Mouse (Mus musculus) limb, embryonic 14.5 days (tissue): ENCODE measurements at regions not wholly inside any gene's neighbourhood (a gene's known extent, or its start where the extent isn't known, plus 50 kb on each side); places are given as distances from the start of the nearest gene placed in this dataset.

Source experiments
- ATAC-seq: fragments of 200-750 bp; cut with Nextera tagmentation; 2 replicates; pipeline ENCODE4 v1.8.0; 2017; ENCODE audit warnings: low read depth, moderate number of reproducible peaks, moderate TSS enrichment; ENCODE audit not compliant: low FRiP score
- DNase-seq: peaks from one replicate; pipeline ENCODE4 v3.0.0-alpha.2; 2015; ENCODE audit warnings: low spot score
- H3K27ac ChIP-seq: fragments of 300-500 bp; sonication (generic); replicated peaks from 2 replicates; pipeline ENCODE4 v1.5.1; 2014; ENCODE audit warnings: low read depth, mild to moderate bottlenecking, low read length, moderate library complexity, mixed read lengths
- H3K27me3 ChIP-seq: fragments of 300-500 bp; sonication (generic); 2 replicates; pipeline ENCODE4 v1.6.1; 2014; ENCODE audit warnings: low read length, mixed read lengths; ENCODE audit not compliant: control insufficient read depth, insufficient read depth
- H3K36me3 ChIP-seq: fragments of 300-500 bp; sonication (generic); 2 replicates; pipeline ENCODE4 v1.6.1; 2014; ENCODE audit warnings: mild to moderate bottlenecking, low read length, moderate library complexity, mixed read lengths; ENCODE audit not compliant: control insufficient read depth, insufficient read depth
- H3K4me1 ChIP-seq: fragments of 300-500 bp; sonication (generic); 2 replicates; pipeline ENCODE4 v1.6.1; 2014; ENCODE audit warnings: antibody characterized with exemption, low read length, mixed read lengths; ENCODE audit not compliant: control insufficient read depth, insufficient read depth
- H3K4me2 ChIP-seq: fragments of 300-500 bp; sonication (generic); replicated peaks from 2 replicates; pipeline ENCODE4 v1.6.1; 2014; ENCODE audit warnings: low read depth, mild to moderate bottlenecking, low read length, moderate library complexity; ENCODE audit not compliant: severe bottlenecking
- H3K4me3 ChIP-seq: fragments of 300-500 bp; sonication (generic); replicated peaks from 2 replicates; pipeline ENCODE4 v1.5.1; 2014; ENCODE audit warnings: low read length
- H3K9ac ChIP-seq: fragments of 300-500 bp; sonication (generic); 2 replicates; pipeline ENCODE4 v1.6.1; 2014; ENCODE audit warnings: mild to moderate bottlenecking, low read depth, low read length, moderate library complexity; ENCODE audit not compliant: severe bottlenecking
- H3K9me3 ChIP-seq: fragments of 300-500 bp; sonication (generic); 2 replicates; pipeline ENCODE4 v1.6.1; 2016; ENCODE audit warnings: low read length; ENCODE audit not compliant: control insufficient read depth
- POLR2A ChIP-seq: fragments of 200-500 bp; IDR thresholded peaks from 2 replicates; pipeline ENCODE4 v1.8.0; 2012; ENCODE audit warnings: inconsistent platforms, mild to moderate bottlenecking, moderate library complexity, borderline replicate concordance; ENCODE audit not compliant: insufficient read depth, insufficient read length; ENCODE audit errors: extremely low read depth
- WGBS: fragments of 180-500 bp; shearing (Covaris S2); extraction: QIAGEN DNeasy Blood & Tissue Kit; methylation state at CpG from one replicate; pipeline ENCODE4 v1.1.7; 2014; 5-methylcytosine and 5-hydroxymethylcytosine counted together

- DNase-seq (no peak), ATAC-seq (no peak)
- no peak overlapping the region for H3K4me2 ChIP-seq
- no peaks in the 10 kb centered on the region for H3K9me3 ChIP-seq
- no peaks in the 10 kb centered on the region for H3K27me3 ChIP-seq
- H3K9ac ChIP-seq, result no peak overlapping the region
- no peaks in the 10 kb centered on the region for H3K36me3 ChIP-seq
- WGBS, result 64% methylated on average over 5 of the region's 5 CpGs
- H3K4me1 ChIP-seq, result no peaks in the 10 kb centered on the region
- H3K4me3 ChIP-seq, result no peak overlapping the region
- H3K27ac ChIP-seq, result no peak overlapping the region
- TF ChIP-seq POLR2A, result no peak
Measured at GRCm38 (mm10) chr8:44735801-44736200, 199.4 kb upstream of the Fat1 start.

- no peak for DNase-seq
- Histone ChIP-seq H3K27me3 (no peaks in the 10 kb centered on the region), H3K9me3 (no peaks in the 10 kb centered on the region), H3K9ac (no peak overlapping the region), H3K4me3 (no peak overlapping the region), H3K4me2 (no peak overlapping the region), H3K36me3 (no peaks in the 10 kb centered on the region), H3K4me1 (no peaks in the 10 kb centered on the region), H3K27ac (no peak overlapping the region)
- no peak for ATAC-seq
- no peak for TF ChIP-seq POLR2A
- 80% methylated on average over 2 of the region's 2 CpGs for WGBS
Measured at GRCm38 (mm10) chr8:44743353-44743752, 191.9 kb upstream of the Fat1 start.

- H3K36me3 ChIP-seq, result no peaks in the 10 kb centered on the region
- no peak for ATAC-seq
- H3K4me3 ChIP-seq, result no peak overlapping the region
- no peak overlapping the region for H3K27ac ChIP-seq
- no peak overlapping the region for H3K9ac ChIP-seq
- H3K27me3 ChIP-seq, result no peaks in the 10 kb centered on the region
- no peak for TF ChIP-seq POLR2A
- no peaks in the 10 kb centered on the region for H3K4me1 ChIP-seq
- no peak for DNase-seq
- no peaks in the 10 kb centered on the region for H3K9me3 ChIP-seq
- whole genome bisulfite sequencing, result 76% methylated on average over 12 of the region's 12 CpGs
- no peak overlapping the region for H3K4me2 ChIP-seq
Measured at GRCm38 (mm10) chr8:44744991-44745658, 190.1 kb upstream of the Fat1 start.

GRCm38 (mm10) chr8:44758727-44759126, 176.5 kb upstream of the Fat1 start:
- Histone ChIP-seq H3K27me3 (no peaks in the 10 kb centered on the region), H3K27ac (no peak overlapping the region), H3K36me3 (no peaks in the 10 kb centered on the region), H3K9ac (no peak overlapping the region), H3K4me2 (no peak overlapping the region), H3K4me3 (no peak overlapping the region), H3K9me3 (no peaks in the 10 kb centered on the region), H3K4me1 (no peaks in the 10 kb centered on the region)
- no peak for TF ChIP-seq POLR2A
- 65% methylated on average over 6 of the region's 6 CpGs for WGBS
- DNase-seq, result no peak
- no peak for ATAC-seq

- Histone ChIP-seq H3K9me3 (no peaks in the 10 kb centered on the region), H3K27me3 (no peaks in the 10 kb centered on the region), H3K36me3 (no peaks in the 10 kb centered on the region), H3K4me1 (0 out of 2 replicates have a peak, but pooled peaks cover 2% of the 10 kb centered on the region), H3K4me3 (no peak overlapping the region), H3K9ac (no peak overlapping the region), H3K27ac (no peak overlapping the region), H3K4me2 (no peak overlapping the region)
- DNase-seq (no peak), ATAC-seq (no peak)
- WGBS, result 87% methylated on average over 10 of the region's 10 CpGs
- TF ChIP-seq POLR2A, result no peak
Measured at GRCm38 (mm10) chr8:44762731-44763130, 172.5 kb upstream of the Fat1 start.
